Mouse (Mus musculus) bone marrow macrophage, adult 2 months (primary cell): ENCODE results near the gene Gata3. TPM values are rescaled to one million over a fixed set of nuclear protein-coding genes. Genes with fewer than 3 reads are reported as not detected.

Experiments used
- H3K27ac ChIP-seq: 2 replicates; pipeline ENCODE4 v1.5.1; 2012; ENCODE audit warnings: low read depth, low read length; ENCODE audit not compliant: insufficient read depth
- H3K4me1 ChIP-seq: 2 replicates; pipeline ENCODE4 v1.6.1; 2012; ENCODE audit warnings: low read length; ENCODE audit not compliant: control insufficient read depth, insufficient read depth
- H3K4me3 ChIP-seq: 2 replicates; pipeline ENCODE4 v1.5.1; 2012; ENCODE audit warnings: mild to moderate bottlenecking, low read length, moderate library complexity; ENCODE audit not compliant: insufficient read depth
- CTCF ChIP-seq: IDR thresholded peaks from 2 replicates; pipeline ENCODE4 v1.5.1; 2012; ENCODE audit warnings: low read depth, mild to moderate bottlenecking, low read length, moderate library complexity
- POLR2A ChIP-seq: IDR thresholded peaks from 2 replicates; pipeline ENCODE4 v1.6.1; 2012; ENCODE audit warnings: mild to moderate bottlenecking, low read depth, low read length, borderline replicate concordance
- polyA plus RNA-seq: library from polyadenylated mRNA; stranded (reverse); fragments of >200 nt; gene quantifications from 2 replicates; pipeline ENCODE4 v1.2.4, GENCODE M21; 2012; ENCODE audit not compliant: missing spikeins, insufficient read depth, insufficient read length

Gene Gata3
- polyA plus RNA-seq, 1 experiment = not detected

DNA sequence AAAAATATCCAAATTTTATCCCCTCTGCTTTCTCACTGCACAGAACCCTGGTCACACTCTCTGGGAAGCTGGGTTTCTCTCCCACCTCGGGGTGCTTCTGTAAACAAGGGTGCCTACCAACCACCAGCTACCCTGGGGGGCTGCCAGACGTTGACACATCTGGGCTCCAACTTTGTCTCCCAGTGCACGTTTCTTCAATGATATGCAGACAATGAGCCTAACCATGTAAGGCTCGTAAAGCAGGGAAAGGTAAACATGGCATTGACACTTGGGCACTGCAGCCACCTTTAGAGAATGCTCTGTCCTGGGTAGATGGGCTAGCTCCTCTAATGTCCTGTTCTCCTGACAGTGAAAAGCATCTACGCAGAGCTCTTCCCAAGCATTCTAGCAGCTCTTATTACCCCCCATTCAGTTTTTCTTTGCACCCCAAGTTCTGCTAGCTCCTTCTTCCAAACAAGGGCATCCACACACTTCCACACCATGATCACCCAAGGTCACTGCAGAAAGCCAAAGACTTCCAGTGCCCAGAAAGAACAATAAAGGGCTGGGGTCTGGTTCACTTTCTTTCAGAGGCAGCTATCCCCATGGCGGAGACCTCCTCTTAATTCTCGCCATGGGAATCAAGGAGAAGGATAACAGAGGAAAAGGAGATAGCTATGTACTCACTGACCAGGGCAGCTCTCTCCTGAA is 2.8 kb downstream of the Gata3 start:
- H3K4me1 ChIP-seq = peaks cover 5% of the 10 kb centered on the region
- no peak overlapping the region for H3K27ac ChIP-seq
- H3K4me3 ChIP-seq = no peak overlapping the region
- no peak for TF ChIP-seq CTCF
- no peak for TF ChIP-seq POLR2A

DNA sequence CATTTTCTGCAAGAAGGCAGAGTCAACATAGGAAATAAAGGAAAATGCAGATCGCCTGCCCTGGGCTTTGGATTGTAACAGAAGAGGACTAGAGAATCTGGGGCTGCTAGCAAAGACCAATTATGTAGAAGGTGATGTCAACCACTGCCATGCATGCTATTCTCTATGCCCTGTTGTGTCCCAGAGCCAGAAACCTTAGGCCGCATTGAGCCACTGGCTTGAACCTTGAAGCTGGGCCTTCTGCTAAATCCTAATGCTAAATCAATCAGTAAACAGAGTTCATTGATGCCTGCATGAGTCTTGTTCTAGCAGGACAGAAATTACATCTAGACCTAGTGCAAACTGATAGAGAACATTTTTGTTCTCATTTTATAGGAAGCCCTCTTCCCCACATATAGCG is 3.8 kb downstream of the Gata3 start:
- peaks cover 5% of the 10 kb centered on the region for H3K4me1 ChIP-seq
- TF ChIP-seq CTCF (no peak), POLR2A (no peak)
- no peak overlapping the region for H3K4me3 ChIP-seq
- H3K27ac ChIP-seq = no peak overlapping the region

DNA sequence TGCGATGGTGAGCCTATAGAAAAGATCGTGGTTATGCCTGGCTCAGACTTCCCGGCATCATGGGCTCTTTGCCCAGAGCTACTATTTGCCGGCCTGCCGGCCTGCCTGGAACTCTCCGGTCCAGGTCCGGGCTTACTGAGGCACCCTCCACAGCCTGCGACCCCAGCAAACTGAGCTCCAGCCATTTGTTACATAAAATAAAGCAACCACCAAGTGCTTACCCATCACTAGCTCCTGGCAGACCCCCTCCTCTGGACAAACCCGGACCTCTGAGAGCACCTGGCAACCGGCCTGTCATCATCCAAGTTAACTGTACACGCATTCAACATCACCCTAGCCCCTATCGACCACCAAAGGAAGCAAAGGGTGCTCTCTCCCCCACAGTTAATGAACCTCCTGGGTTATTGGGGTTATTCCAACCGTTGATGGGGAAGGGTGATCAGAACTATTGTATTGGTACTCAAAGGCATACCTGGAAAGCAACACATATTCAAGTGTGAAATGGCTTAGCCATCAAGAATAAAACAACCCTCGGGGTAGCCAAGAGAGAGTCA is 4.5 kb downstream of the Gata3 start:
- no peak overlapping the region for H3K27ac ChIP-seq
- peaks cover 5% of the 10 kb centered on the region for H3K4me1 ChIP-seq
- TF ChIP-seq CTCF (no peak), POLR2A (no peak)
- no peak overlapping the region for H3K4me3 ChIP-seq

DNA sequence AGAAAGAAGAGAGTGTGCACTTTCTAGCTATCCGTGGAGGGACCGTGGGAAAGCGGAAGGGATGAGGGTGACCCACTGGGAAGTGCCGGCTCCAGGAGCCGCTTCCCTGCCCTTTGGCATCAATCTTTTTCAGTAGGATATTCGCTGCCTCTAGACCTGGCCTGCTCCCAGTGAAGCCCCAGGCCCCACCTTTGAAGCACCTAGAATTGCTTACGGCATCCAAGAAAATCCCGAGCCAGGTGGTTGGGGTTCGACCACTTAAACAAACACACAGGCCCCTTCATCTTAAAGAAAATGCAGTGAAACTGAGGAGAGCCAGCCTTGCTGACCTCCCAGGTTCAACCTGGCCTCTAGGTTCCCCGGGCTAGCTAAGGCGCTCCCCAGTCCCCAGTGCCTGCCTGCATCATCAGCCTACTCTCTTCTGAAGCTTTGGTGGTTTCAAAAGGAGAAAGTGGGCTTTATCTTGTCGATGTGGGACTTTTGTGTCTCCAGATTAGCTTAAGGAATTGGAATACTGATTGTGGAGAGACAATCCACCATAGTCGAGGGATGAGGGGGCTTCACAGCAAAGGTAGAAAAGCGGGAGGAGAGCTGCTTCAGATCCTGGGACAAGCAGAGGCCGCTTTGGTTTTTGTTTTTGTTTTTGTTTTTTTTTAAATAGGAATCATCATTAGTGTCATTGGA is 5.2 kb downstream of the Gata3 start:
- H3K4me1 ChIP-seq = peaks cover 5% of the 10 kb centered on the region
- no peak overlapping the region for H3K27ac ChIP-seq
- TF ChIP-seq CTCF = no peak
- no peak for TF ChIP-seq POLR2A
- H3K4me3 ChIP-seq = no peak overlapping the region

DNA sequence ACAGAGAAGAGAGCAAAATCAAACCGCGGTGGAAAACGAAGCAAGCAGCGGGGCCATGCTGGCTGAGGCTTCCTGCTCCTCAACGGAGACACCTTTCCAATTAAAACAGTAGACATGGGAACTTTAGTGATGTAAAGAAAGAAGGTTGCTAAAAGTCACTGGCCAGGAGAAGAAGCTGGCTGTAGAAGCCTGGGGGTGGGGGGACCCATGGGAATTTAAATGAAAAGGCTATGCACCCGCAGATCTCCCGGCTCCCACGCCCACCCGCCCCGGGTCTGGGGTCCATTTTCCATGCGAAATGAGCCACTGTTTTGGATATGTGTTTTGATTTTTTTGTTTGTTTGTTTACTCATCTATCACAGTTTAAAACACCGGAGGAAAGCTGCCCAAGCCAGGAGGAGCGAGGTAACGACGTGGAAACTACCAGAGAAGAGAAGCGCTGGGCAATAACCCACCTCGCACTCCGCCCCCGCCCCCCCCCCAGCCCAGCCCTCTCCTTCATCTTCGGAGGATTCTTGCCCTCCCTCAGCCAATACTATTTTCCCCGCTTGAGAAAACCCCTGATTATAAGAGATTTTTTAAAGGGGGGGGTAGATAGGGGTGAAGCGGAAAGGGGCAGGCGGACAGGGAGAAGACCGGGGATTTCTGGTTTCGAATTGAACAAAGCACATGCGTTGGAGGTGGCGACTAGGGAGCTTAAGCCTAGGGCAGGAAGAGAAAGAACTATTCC is 5.9 kb downstream of the Gata3 start:
- Histone ChIP-seq H3K4me1 (peaks cover 5% of the 10 kb centered on the region), H3K4me3 (no peak overlapping the region)
- no peak for TF ChIP-seq POLR2A
- no peak for TF ChIP-seq CTCF

DNA sequence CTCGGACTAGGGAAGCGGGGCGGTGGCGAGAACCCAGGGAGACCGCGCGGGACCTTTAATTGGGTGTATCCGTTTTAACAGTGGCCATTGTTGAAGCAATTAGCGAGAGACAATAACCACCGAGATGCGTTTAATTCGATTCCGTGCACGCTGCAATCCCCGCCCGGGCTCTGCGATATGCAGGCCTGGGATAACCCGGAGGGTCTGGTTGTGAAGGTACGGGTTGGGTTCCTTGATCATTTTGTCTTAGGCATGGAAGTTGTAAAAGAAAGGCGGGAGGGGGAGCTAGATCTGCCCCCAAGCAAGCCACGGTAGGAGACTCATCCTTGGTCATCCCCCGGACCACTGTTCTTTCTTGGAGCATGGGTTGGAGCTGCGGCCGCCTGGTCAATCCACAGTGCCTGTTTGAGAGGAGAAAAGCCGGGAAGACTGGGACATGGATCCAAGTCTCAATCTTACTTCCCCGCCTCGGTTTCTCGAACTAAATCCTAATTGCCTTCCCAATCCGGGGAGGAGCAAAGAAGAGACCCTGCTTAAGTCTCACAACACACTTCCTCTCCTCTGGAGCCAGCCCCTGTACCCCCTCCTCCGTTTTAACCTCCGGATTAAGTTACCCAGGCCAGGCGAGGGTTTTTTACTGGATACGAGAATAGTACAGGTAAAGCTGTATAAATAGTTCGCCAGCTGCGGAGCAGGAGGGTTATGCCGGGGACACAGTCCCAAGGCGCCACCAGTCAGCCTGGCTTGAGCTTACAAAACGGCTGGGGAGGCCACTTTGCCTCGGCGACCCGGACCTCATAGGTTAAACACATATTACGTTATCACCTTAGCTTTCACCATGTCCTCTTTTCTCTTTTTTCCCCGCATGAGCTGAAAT is 6.7 kb downstream of the Gata3 start:
- Histone ChIP-seq H3K4me3 (peak overlapping the region; percentile 26), H3K27ac (no peak overlapping the region), H3K4me1 (0 out of 2 replicates have a peak, but pooled peaks cover 2% of the 10 kb centered on the region)
- TF ChIP-seq POLR2A (no peak), CTCF (no peak)

More for the DNA sequence above, 5.9 kb downstream of the Gata3 start:
- H3K27ac ChIP-seq = no peak overlapping the region

DNA sequence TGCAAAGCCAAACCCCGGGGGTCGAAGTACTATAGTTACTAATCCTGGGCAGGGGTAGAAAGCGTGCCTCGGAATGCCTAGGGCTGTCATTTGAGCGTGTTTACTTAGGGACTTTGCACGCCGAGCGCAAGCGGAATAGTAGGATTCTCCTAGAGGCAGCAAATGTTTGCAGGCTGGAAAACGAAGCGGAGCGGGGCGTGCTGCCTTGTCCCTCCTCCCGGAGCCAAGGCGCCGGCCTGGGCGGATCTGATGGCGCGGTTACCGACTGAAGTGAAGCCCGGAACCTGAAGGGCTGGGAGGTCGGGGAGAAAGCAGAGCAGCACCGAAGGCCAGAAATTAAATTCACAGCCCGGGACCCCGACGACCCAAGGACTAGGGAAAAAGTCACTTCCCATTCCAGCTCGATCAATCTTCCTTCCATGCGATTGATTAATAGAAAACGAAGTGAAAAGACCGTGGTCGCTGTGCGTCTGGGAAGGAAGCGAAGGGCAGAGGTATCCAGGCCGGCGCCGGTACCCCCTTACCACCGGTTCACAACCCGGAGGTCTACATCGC is 7.4 kb downstream of the Gata3 start:
- TF ChIP-seq POLR2A (no peak), CTCF (no peak)
- H3K27ac ChIP-seq = no peak overlapping the region
- peak overlapping the region; percentile 26 for H3K4me3 ChIP-seq
- 0 out of 2 replicates have a peak, but pooled peaks cover 4% of the 10 kb centered on the region for H3K4me1 ChIP-seq

DNA sequence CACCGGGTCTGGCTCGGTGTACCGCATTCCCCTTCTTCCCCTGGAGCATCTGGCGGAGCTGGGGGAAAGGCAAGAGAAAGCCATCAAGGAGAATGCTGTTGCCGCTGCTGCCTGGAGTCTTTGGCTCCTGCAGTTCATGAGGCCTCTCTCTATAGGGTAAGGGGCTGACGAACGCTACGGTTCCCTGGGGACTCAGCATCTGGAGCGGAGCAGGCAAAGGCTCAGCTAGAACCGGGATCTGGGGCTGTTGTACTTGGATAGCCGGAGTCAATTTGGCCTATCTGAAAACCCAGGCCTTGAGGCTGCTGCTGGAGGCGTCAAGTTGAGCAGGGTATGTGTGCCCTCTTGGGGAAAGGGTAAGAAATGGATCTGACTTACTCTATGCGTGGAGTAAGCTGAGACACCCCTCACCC is 8.2 kb downstream of the Gata3 start:
- Histone ChIP-seq H3K27ac (no peak overlapping the region), H3K4me1 (0 out of 2 replicates have a peak, but pooled peaks cover 4% of the 10 kb centered on the region), H3K4me3 (no peak overlapping the region)
- TF ChIP-seq POLR2A (no peak), CTCF (no peak)
